Mouse (Mus musculus) hindbrain, embryonic 13.5 days (tissue): ENCODE results near the gene Cenpt. TPM values are rescaled to one million over a fixed set of nuclear protein-coding genes. Genes with fewer than 3 reads are reported as not detected.
"Not testable (repeated sequence)": the region's sequence is repeated elsewhere in the genome, so short reads cannot be mapped to it uniquely, and the experiment has no call there.

Experiments
- ATAC-seq: fragments of 200-750 bp; cut with Nextera tagmentation; 2 replicates; pipeline ENCODE4 v1.8.0; 2017; ENCODE audit warnings: moderate TSS enrichment; ENCODE audit not compliant: low FRiP score
- H3K27ac ChIP-seq: fragments of 300-500 bp; sonication (generic); 2 replicates; pipeline ENCODE4 v1.5.1; 2015; ENCODE audit warnings: inconsistent platforms, mild to moderate bottlenecking, moderate library complexity
- H3K27me3 ChIP-seq: fragments of 300-500 bp; sonication (generic); 2 replicates; pipeline ENCODE4 v1.6.1; 2015; ENCODE audit warnings: mild to moderate bottlenecking, inconsistent platforms
- H3K36me3 ChIP-seq: fragments of 300-500 bp; sonication (generic); 2 replicates; pipeline ENCODE4 v1.6.1; 2015; ENCODE audit warnings: mild to moderate bottlenecking, inconsistent platforms
- H3K4me1 ChIP-seq: fragments of 300-500 bp; sonication (generic); replicated peaks from 2 replicates; pipeline ENCODE4 v1.6.1; 2015; ENCODE audit warnings: inconsistent platforms
- H3K4me2 ChIP-seq: fragments of 300-500 bp; sonication (generic); 2 replicates; pipeline ENCODE4 v1.6.1; 2015; ENCODE audit warnings: inconsistent platforms, mild to moderate bottlenecking, moderate library complexity
- H3K4me3 ChIP-seq: fragments of 300-500 bp; sonication (generic); 2 replicates; pipeline ENCODE4 v1.5.1; 2015; ENCODE audit warnings: mild to moderate bottlenecking, inconsistent platforms
- H3K9ac ChIP-seq: fragments of 300-500 bp; sonication (generic); 2 replicates; pipeline ENCODE4 v1.6.1; 2015; ENCODE audit warnings: mild to moderate bottlenecking, inconsistent platforms
- H3K9me3 ChIP-seq: fragments of 300-500 bp; sonication (generic); 2 replicates; pipeline ENCODE4 v1.6.1; 2016; ENCODE audit warnings: inconsistent platforms
- WGBS: fragments of 180-500 bp; shearing (Covaris S2); methylation state at CpG from one replicate; pipeline ENCODE4 v1.1.7; 2015; 5-methylcytosine and 5-hydroxymethylcytosine counted together
- polyA plus RNA-seq: library from polyadenylated mRNA; unstranded; fragments of >200 nt; fragmentation: Nextera tagmentation; extraction: Ambion mirVana; gene quantifications from 2 replicates; pipeline ENCODE4 v1.2.1, GENCODE M21; 2015

Gene Cenpt
- polyA plus RNA-seq, 1 experiment from 2014 or later, result 61.1 TPM

DNA sequence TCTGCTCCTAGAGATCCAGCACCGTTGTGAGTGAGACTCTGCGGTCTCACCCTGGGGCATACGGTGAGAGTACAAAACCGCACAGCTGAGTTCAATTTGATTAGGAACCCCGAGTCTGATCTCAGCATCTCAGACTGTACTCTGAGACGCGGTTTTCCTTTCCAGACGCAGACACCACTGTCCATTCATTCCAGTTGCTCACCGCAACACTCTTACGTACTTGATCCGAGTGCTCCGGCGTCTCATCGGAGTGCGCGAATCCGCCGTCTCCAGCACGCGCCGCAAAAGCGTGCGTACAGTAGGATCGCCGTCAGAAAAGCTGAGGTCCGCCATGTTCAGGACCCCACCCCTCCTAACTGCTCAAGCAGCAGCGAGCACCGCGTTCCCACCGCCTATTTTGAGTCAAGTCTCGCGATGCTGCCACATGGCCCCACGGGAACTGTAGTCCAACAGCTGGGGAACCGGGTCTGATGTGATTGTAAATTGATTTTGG, 1.4 kb downstream of the Cenpt start:
- H3K27ac ChIP-seq, result peak overlapping the region; percentile 85
- peak overlapping the region; percentile 88 for H3K9ac ChIP-seq
- peaks cover 24% of the 10 kb centered on the region for H3K4me1 ChIP-seq
- H3K4me3 ChIP-seq, result peak overlapping the region; percentile 77
- H3K36me3 ChIP-seq, result peaks cover 28% of the 10 kb centered on the region
- ATAC-seq, result peak; percentile 81
- H3K4me2 ChIP-seq, result peak overlapping the region; percentile 87
- under 1% methylated on average over 34 of the region's 34 CpGs for WGBS
- H3K27me3 ChIP-seq, result no peaks in the 10 kb centered on the region
- no peaks in the 10 kb centered on the region for H3K9me3 ChIP-seq

DNA sequence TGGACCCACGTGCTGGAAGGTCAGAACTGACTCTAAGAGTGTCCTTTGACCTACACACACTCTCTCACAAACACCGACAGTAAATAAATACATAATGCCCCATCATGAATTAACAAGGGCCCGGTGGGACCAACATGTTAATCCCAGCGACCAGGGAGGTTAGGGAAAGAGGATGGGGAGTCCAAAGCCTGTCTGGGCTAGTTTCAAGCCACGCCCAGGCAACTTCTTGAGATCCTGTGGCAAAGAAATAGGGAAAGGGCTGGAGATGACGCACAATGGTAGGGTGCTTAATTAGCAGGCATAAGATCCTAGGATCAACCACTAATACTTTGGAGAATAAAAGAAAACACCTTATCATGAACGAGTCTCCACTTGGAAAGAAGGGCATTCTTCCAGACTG, 2.5 kb downstream of the Cenpt start:
- Histone ChIP-seq H3K4me1 (peaks cover 13% of the 10 kb centered on the region), H3K9ac (peak overlapping the region; percentile 43), H3K9me3 (no peaks in the 10 kb centered on the region), H3K4me2 (peak overlapping the region; percentile 44), H3K27ac (no peak overlapping the region), H3K27me3 (no peaks in the 10 kb centered on the region), H3K36me3 (peaks cover 39% of the 10 kb centered on the region), H3K4me3 (peak overlapping the region; percentile 23)
- WGBS, result 79% methylated on average over 7 of the region's 7 CpGs
- ATAC-seq, result no peak

DNA sequence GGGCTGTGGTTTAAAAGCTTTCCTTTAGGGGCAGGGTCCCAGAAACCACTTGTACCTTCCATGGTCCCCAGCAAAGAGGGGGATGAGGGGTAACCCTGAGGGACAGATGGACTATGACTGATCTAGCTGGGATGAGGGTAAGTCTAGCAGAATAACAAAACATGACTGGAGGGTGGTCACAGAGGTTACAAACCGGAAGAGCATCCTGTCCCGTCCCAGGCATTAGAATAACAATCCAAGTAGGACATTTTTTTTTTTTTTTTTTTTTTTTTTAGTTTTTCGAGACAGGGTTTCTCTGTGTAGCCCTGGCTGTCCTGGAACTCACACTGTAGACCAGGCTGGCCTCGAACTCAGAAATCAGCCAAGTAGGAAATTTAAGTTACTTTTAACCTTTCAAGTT, 3.1 kb downstream of the Cenpt start:
- ATAC-seq, result no peak
- H3K36me3 ChIP-seq, result peaks cover 45% of the 10 kb centered on the region
- WGBS, result 82% methylated on average over 4 of the region's 4 CpGs
- H3K27ac ChIP-seq, result no peak overlapping the region
- peaks cover 11% of the 10 kb centered on the region for H3K4me1 ChIP-seq
- H3K27me3 ChIP-seq, result no peaks in the 10 kb centered on the region
- no peaks in the 10 kb centered on the region for H3K9me3 ChIP-seq
- H3K4me3 ChIP-seq, result no peak overlapping the region; the same call in 1 of the 2 replicates
- H3K4me2 ChIP-seq, result 0 out of 2 replicates have a peak overlapping the region, but pooled peaks have one; percentile 44
- H3K9ac ChIP-seq, result peak overlapping the region; percentile 43; the same call in 1 of the 2 replicates

DNA sequence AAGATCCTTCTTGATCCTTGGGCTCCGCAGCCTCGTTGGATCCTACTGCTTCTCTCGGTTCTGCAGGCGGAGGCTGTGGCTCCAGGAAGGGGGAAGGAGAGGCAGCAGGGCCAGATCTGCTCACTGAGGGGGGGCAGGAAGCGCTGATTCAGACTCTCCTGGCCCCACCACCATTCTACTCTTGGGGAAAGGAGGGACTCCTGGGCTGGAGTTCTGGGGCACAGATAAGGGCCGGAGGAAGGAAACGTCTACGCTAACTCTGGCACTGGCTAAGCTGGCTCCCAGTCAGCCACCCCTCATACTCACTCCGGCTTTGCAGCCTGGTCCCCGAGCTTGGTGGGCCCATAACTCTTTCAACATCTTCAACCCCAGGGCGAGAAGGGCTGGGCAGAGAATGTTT, 6.4 kb downstream of the Cenpt start:
- H3K9ac ChIP-seq, result no peak overlapping the region
- H3K27ac ChIP-seq, result no peak overlapping the region
- peaks cover 8% of the 10 kb centered on the region for H3K4me1 ChIP-seq
- 94% methylated on average over 11 of the region's 11 CpGs for WGBS
- no peak overlapping the region for H3K4me3 ChIP-seq
- no peaks in the 10 kb centered on the region for H3K9me3 ChIP-seq
- H3K27me3 ChIP-seq, result no peaks in the 10 kb centered on the region
- peaks cover 72% of the 10 kb centered on the region for H3K36me3 ChIP-seq
- no peak for ATAC-seq
- H3K4me2 ChIP-seq, result no peak overlapping the region

DNA sequence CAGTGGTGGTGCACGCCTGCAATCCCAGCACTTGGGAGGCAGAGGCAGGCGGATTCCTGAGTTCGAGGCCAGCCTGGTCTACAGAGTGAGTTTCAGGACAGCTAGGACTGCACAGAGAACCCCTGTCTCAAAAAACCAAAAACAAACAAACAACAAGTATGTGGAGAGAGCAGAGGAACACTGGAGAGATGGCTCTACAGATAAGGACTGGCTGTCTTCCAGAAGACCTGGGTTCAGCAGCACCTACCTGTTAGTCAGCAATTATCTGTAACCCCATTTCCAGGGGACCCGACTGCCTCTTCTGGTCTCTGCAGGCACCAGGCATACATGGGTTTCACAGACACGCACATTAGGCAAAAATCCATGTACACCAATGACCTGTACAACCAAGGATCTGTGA, 13.9 kb downstream of the Cenpt start:
- WGBS, result 95% methylated on average over 5 of the region's 5 CpGs

DNA sequence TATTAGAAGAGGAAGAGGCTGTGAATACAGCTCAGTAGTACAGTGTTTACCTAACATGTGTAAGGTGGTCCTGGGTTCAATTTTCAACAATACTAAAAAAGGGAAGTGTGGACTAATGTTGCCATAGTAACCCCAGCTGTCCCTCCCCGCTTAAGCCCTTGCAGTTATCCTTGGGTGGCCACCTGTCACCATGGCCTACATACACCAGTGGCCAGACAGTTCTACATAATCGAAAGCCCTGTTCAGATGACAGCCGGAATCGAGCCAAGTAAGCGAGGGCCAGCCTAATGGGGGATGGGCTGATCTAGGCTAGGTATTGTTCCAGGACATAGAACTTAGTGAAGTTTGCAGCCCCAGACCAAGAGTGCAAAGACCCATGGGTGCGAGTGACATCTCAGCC, 16.1 kb downstream of the Cenpt start:
- Histone ChIP-seq H3K4me3 (no peak overlapping the region), H3K9me3 (no peaks in the 10 kb centered on the region), H3K36me3 (peaks cover 12% of the 10 kb centered on the region; the same call in 1 of the 2 replicates), H3K27ac (no peak overlapping the region), H3K9ac (no peak overlapping the region), H3K27me3 (0 out of 2 replicates have a peak, but pooled peaks cover 3% of the 10 kb centered on the region), H3K4me1 (no peaks in the 10 kb centered on the region), H3K4me2 (no peak overlapping the region)
- no peak for ATAC-seq
- WGBS, result 86% methylated on average over 6 of the region's 6 CpGs

More for the DNA sequence above, 13.9 kb downstream of the Cenpt start:
- no peaks in the 10 kb centered on the region for H3K4me1 ChIP-seq
- no peak overlapping the region for H3K27ac ChIP-seq
- no peak overlapping the region for H3K4me2 ChIP-seq
- no peak for ATAC-seq
- no peaks in the 10 kb centered on the region for H3K9me3 ChIP-seq
- H3K36me3 ChIP-seq, result peaks cover 28% of the 10 kb centered on the region
- no peak overlapping the region for H3K9ac ChIP-seq
- H3K27me3 ChIP-seq, result no peaks in the 10 kb centered on the region
- H3K4me3 ChIP-seq, result no peak overlapping the region

DNA sequence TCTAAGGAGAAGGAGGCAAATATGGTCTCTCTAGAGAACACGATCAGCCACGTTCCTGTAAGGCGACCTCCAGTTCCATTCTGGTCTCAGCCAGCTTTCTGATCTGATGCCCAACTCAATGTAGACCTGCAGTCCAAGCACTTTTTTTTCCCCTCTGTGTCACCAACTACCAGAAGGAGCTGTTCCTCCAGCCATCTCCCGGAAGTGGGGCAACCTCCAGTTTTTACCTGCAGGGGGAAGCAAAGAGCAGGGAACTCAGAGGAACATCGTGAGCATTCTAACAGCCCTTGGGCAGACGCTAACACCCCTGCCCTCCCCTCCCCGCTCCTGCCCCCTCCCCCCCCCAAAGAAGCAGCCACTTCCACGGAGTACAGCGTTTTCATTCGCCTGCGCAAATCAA, 17.8 kb downstream of the Cenpt start:
- no peak overlapping the region for H3K9ac ChIP-seq
- WGBS, result 27% methylated on average over 11 of the region's 11 CpGs
- no peak overlapping the region for H3K4me2 ChIP-seq

DNA sequence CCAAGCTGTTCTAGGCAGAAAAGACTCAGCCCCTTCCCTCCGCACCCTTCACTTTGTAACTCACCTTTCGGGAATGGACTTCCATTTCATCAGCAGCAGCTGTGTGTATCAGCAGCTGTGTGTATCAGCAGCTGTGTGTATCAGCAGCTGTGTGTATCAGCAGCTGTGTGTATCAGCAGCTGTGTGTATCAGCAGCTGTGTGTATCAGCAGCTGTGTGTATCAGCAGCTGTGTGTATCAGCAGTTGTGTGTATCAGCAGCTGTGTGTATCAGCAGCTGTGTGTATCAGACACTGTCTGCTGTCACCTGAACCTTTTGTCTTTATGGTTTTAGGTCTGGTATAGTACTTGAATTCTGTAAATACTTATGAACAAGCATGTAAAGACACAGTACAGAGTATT, 19.3 kb downstream of the Cenpt start:
- H3K27me3 ChIP-seq, H3K9ac ChIP-seq, H3K4me2 ChIP-seq, H3K4me3 ChIP-seq, H3K9me3 ChIP-seq, H3K36me3 ChIP-seq, H3K27ac ChIP-seq, ATAC-seq, H3K4me1 ChIP-seq: not testable (repeated sequence)
- WGBS, result 86% methylated on average over 2 of the region's 2 CpGs

More for the DNA sequence above, 17.8 kb downstream of the Cenpt start:
- no peak overlapping the region for H3K4me3 ChIP-seq
- no peak for ATAC-seq
- 0 out of 2 replicates have a peak, but pooled peaks cover 3% of the 10 kb centered on the region for H3K27me3 ChIP-seq
- no peaks in the 10 kb centered on the region for H3K4me1 ChIP-seq
- H3K27ac ChIP-seq, result no peak overlapping the region
- no peaks in the 10 kb centered on the region for H3K36me3 ChIP-seq
- no peaks in the 10 kb centered on the region for H3K9me3 ChIP-seq

DNA sequence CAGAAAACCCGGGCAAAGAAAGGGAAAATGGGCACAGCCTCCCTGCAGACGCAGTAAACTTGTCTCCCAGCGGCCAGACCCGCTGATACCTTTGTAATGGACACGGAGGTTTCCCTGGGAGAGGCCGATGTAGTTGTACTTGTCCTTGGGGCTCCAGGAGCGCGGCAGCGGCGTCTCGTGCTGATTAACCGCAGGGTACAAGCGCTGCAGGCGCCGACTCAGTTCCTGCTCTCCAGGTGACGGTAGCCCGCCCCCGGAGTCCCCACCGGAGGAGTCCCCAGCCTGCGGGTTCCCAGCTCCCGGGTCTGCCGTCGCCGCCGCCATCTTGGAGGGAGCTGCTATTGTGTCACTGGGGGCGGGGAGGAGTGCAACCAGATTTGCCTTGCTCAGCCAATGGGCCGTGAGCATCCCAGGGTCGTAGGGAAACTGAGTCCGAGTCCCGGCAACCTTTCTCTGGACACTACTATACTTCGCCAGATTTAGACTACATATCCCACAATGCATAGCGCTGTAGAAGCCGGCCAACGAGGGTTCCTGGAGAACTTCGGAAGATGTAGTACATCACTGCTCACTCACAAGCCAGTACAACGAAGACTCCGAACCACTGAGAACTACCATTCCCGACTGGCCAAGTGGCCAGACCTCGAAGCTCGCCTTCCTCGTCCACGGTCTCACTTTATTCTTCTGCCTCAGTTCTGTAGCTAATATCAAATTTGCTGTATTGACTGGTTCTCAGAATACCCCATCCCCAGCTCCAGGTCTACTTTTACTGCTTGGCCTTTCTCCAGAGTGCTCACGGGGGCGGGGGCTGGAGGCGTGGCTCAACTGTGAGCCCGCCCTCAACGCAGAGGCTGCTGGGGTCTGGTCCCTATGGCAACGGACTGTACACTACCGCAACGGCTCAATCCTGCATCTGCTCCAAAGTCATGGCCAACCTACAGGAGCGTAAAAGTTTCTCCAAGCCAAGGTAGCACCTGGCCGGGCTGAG, 25.9 kb downstream of the Cenpt start, which contains the start of the genes Ranbp10 and Tsnaxip1:
Gene Ranbp10 (minus strand): TSS at position 490 of the 988 bp plus-strand sequence.
Gene Tsnaxip1 (plus strand): TSS at position 871 of the 988 bp plus-strand sequence.
- peak within 1 kb of the TSS; percentile 96 for H3K9ac ChIP-seq
- H3K27ac ChIP-seq, result peak within 1 kb of the TSS; percentile 85
- peak; percentile 99 for ATAC-seq
- H3K27me3 ChIP-seq, result no peaks in the 10 kb centered on the region
- under 1% methylated on average over 52 of the region's 52 CpGs for WGBS
- peaks cover 26% of the 10 kb centered on the region for H3K36me3 ChIP-seq
- H3K4me3 ChIP-seq, result peak within 1 kb of the TSS; percentile 97
- H3K4me1 ChIP-seq, result peaks cover 28% of the 10 kb centered on the region
- H3K9me3 ChIP-seq, result no peaks in the 10 kb centered on the region
- peak within 1 kb of the TSS; percentile 98 for H3K4me2 ChIP-seq

DNA sequence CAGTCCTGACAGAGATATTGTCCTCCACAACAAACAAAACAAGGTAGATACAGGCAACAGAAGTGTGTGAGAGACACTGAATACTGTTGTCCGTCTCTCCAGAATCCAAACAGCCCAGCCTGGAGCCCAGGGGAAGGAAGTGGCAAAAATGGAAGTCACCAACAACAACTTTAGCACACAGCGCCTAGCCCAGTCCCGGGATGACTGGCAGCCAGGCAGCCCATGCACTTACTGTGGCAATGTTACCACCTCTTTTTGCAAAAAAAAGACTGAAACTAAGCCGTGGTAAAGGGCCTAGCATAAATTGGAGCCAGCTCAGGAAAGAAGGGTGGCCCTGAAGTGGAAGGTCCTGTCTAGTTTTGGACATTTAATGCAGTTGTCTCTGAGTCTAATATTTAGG, 26.7 kb downstream of the Cenpt start:
- H3K4me1 ChIP-seq, result peaks cover 28% of the 10 kb centered on the region
- H3K27ac ChIP-seq, result peak overlapping the region; percentile 85
- H3K4me3 ChIP-seq, result peak overlapping the region; percentile 97
- ATAC-seq, result no peak
- H3K4me2 ChIP-seq, result peak overlapping the region; percentile 98
- no peaks in the 10 kb centered on the region for H3K9me3 ChIP-seq
- H3K36me3 ChIP-seq, result peaks cover 33% of the 10 kb centered on the region
- WGBS, result 14% methylated on average over 4 of the region's 4 CpGs
- H3K9ac ChIP-seq, result peak overlapping the region; percentile 96
- no peaks in the 10 kb centered on the region for H3K27me3 ChIP-seq

DNA sequence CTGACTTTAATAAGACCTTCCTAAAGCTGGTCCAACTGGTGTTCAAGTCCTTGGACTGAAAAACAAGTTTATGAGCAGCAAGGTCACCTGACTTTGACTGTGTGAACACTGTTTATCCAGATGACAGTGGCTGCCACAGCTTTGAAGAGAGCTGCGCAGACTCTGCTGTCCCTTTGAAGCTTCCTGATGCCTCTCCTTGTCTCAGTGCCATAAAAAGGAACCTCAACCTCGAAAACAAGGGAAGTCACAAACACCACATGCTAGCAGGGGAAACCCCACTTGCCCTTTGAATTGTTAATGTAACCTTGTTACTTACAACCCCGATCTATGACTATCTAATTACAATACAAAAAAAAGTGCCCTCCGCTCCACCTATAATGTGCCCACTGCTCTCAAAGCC, 27.6 kb downstream of the Cenpt start:
- peak overlapping the region; percentile 96 for H3K9ac ChIP-seq

DNA sequence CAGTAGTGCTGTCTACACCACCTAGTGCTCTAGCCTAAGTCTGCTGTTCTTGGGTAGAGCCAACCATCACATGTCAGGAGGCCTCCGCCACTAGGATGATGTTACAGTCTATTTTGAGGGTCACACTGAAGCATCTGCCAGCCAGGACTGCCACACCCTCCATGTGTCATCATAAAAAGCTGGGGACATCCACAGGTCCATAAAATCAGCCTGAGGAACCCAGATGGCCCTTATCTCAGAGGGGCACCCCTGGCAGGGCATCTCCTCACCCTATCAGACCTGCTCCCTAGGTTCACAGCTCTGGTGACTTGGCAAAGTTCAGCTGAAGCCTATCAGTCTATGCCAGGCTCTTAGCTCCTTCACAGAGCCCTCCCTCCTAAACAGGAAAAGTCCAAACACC, 32.2 kb downstream of the Cenpt start:
- Histone ChIP-seq H3K4me2 (no peak overlapping the region), H3K9me3 (no peaks in the 10 kb centered on the region), H3K4me1 (peaks cover 22% of the 10 kb centered on the region), H3K27ac (no peak overlapping the region), H3K9ac (no peak overlapping the region), H3K36me3 (peaks cover 63% of the 10 kb centered on the region), H3K27me3 (no peaks in the 10 kb centered on the region), H3K4me3 (no peak overlapping the region)
- WGBS, result 100% methylated on average over 1 of the region's 1 CpGs
- ATAC-seq, result no peak

More for the DNA sequence above, 27.6 kb downstream of the Cenpt start:
- Histone ChIP-seq H3K27ac (no peak overlapping the region), H3K9me3 (no peaks in the 10 kb centered on the region), H3K4me2 (peak overlapping the region; percentile 98), H3K27me3 (no peaks in the 10 kb centered on the region), H3K4me3 (peak overlapping the region; percentile 97), H3K4me1 (peaks cover 28% of the 10 kb centered on the region), H3K36me3 (peaks cover 42% of the 10 kb centered on the region)
- WGBS, result 81% methylated on average over 4 of the region's 4 CpGs
- no peak for ATAC-seq
